Comparison of ENCODE assay signal across 8 mouse cellular contexts in the genomic region with DNA sequence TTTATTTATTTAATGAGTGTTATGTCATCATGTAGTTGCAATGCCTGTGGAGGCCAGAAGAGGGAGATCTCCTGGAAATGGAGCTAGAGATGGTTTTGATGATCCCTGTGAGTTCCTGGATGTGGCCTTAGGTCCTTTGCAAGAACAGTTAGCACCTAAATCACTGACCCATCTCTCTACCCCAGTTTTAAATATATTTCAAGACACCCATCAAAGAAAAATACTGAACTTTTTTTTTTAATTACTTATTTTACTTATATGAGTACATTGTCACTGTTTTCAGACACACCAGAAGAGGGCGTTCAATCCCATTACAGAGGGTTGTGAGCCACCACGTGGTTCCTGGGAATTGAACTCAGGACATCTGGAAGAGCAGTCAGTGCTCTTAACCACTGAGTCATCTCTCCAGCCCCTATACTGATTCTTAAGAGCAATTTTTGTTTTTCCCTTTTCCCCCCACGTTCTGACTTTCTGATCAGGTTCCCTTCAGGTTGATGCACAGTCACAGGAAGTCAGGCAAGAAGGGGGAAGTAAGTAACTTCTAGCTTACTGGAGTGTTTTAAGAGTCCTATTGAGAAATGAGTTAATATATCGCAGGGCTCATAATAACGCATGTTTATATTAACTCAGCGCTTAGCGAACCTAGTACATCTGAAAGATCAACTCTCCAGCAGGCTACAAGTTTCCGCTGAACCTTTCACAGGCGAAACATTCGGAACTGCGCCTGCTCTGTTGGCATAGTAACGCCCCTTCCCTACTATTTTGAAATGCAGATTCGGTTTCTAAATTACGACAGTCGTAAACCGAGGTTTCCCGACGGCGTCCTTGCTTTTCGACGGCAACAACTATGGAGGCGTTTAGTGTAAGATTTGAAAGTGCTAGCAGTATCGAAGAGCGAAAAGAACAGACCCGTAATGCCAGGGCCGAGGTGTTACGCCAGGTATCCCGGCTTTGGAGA. TPM values are rescaled to one million over a fixed set of nuclear protein-coding genes. Genes with fewer than 3 reads are reported as not detected.
A peak's percentile ranks its signal among the peaks of the same experiment; 100 is the strongest.
DNase-seq lines count a peak whose midpoint lies in the region; ATAC-seq lines count a peak whose summit lies in the region.

A gene (plus strand): TSS at position 342 of the 958 bp plus-strand sequence.

- under 1% methylated on average over 28 of the region's 28 CpGs for WGBS in hindbrain, embryonic 15.5 days

- H3K4me2 ChIP-seq in hindbrain, embryonic 15.5 days: peak within 1 kb of the TSS; percentile 77

- DNase-seq in WW6 (ENCODE audit: low read depth, low spot score): peak; percentile 77
- peak; percentile 68 to 76 for DNase-seq in cerebellum, postnatal 36 days
- DNase-seq in frontal cortex, postnatal 36 days (ENCODE audit: low spot score in 2 of 2): peak; percentile 79 to 93
- peak; percentile 86 for DNase-seq in left cerebral cortex, adult 11 months (ENCODE audit: low spot score)
- DNase-seq in lung, postnatal 4 days: peak; percentile 84 to 86
- peak; percentile 81 for DNase-seq in retina, postnatal 7 days (ENCODE audit: low read depth, low spot score)
- peak; percentile 81 for DNase-seq in urinary bladder, postnatal 14 days (ENCODE audit: low spot score)

- peak; percentile 95 for ATAC-seq in hindbrain, embryonic 15.5 days (ENCODE audit: low FRiP score, low read depth)

- no peaks in the 10 kb centered on the region for H3K27me3 ChIP-seq in hindbrain, embryonic 15.5 days

- peak within 1 kb of the TSS; percentile 71 for H3K4me3 ChIP-seq in hindbrain, embryonic 15.5 days

- H3K9ac ChIP-seq in hindbrain, embryonic 15.5 days: peak within 1 kb of the TSS; percentile 67

- no peaks in the 10 kb centered on the region for H3K36me3 ChIP-seq in hindbrain, embryonic 15.5 days

- H3K9me3 ChIP-seq in hindbrain, embryonic 15.5 days: no peaks in the 10 kb centered on the region

- peaks cover 19% of the 10 kb centered on the region; the same call in 1 of the 2 replicates for H3K4me1 ChIP-seq in hindbrain, embryonic 15.5 days (replicated peaks)

- H3K27ac ChIP-seq in hindbrain, embryonic 15.5 days (replicated peaks): peak within 1 kb of the TSS; percentile 73

RNA-seq across cellular contexts. Expression of the gene that starts here (rescaled TPM):
- 9.8 and 11.1 TPM in 2 replicates for polyA plus RNA-seq in hindbrain, embryonic 15.5 days (2015; fragmentation: Nextera tagmentation; extraction: Ambion mirVana)

Comparison
In these comparisons a context has a peak if more than half of its experiments do, and no peak if none do; other contexts are left out.
1. Peak in every context shown above with its lines: DNase-seq, ATAC-seq, H3K4me3 ChIP-seq and H3K27ac ChIP-seq.